Mouse (Mus musculus) lung, postnatal 0 days (tissue): ENCODE measurements around the gene Srsf9.

Source experiments
- CTCF ChIP-seq: IDR thresholded peaks from 2 replicates; pipeline ENCODE4 v1.5.1; 2016; ENCODE audit warnings: antibody characterized with exemption, mild to moderate bottlenecking
- EP300 ChIP-seq: IDR thresholded peaks from 2 replicates; pipeline ENCODE4 v1.6.1; 2016; ENCODE audit warnings: antibody characterized with exemption, mild to moderate bottlenecking, control low read depth

- TF ChIP-seq CTCF (no peak), EP300 (no peak)
These were observed 13.9 kb upstream of the Srsf9 start for GRCm38 (mm10) chr5:115312816-115313667.
